Mouse (Mus musculus): Measurements from ENCODE around the gene Appl1. TPM values are rescaled to one million over a fixed set of nuclear protein-coding genes. Genes with fewer than 3 reads are reported as not detected.
"Not testable (repeated sequence)": the region's sequence is repeated elsewhere in the genome, so short reads cannot be mapped to it uniquely, and the experiment has no call there.

Appl1 gene
- polyA plus RNA-seq, 1 experiment = 2.9 TPM

DNA sequence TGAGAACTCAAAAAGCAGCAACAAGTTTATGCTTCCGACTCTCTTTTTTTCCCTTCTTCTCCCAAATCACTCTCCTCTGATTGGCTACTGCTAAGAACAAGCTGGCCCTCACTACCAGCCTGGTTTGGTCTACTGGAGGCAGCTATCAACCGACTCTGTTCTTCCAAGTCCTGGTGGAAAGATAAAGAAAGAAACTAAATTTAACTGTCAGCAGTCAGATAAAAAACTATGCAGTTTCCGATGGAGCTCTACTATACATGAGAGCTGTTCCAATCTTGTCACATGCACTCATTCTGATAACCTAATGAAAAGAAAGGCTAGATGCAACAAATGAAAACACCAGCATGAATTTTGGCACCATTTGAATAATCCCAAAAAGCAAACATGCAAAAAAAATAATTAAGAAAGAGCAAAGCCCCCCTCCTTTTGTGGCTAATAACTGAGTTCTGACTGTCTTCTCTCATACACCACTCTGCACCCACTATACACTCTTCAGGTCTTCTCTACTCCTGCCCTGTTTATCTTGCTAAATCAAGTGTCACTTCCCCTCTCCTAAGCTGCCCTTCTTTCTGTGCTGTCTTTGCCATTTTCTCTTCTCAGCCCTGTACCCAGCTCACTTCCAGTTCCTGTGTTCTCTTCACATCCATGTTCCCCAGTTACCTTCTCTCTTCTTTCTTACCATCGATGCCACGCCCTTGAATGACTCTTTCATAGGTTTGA, 47.2 kb downstream of the Appl1 start:
- TF ChIP-seq USF1 (IDR thresholded peaks at IDR 0.05; ENCODE audit: low read depth) = no peak
- TF ChIP-seq CEBPB (IDR thresholded peaks at IDR 0.05; ENCODE audit: low read depth) = no peak
- peaks cover 22% of the 10 kb centered on the region for H3K36me3 ChIP-seq (ENCODE audit: control insufficient read depth, insufficient read depth)
- no peaks in the 10 kb centered on the region for H3K27me3 ChIP-seq (ENCODE audit: control insufficient read depth, insufficient read depth, insufficient read length)
- no peak overlapping the region for H3K4me3 ChIP-seq (ENCODE audit: insufficient read depth, poor library complexity, severe bottlenecking)
- H3K79me3 ChIP-seq (ENCODE audit: low read depth) = no peaks in the 10 kb centered on the region
- no peaks in the 10 kb centered on the region for H3K79me2 ChIP-seq (ENCODE audit: control insufficient read depth, insufficient read depth)
- H3ac ChIP-seq (ENCODE audit: control insufficient read depth, insufficient read length, low read depth) = no peak overlapping the region

GRCm38 (mm10) chr14:26919310-26919709, 51.7 kb downstream of the Appl1 start:
- Histone ChIP-seq H3ac (ENCODE audit: control insufficient read depth, insufficient read length, low read depth) (no peak overlapping the region), H3K79me3 (ENCODE audit: low read depth) (no peaks in the 10 kb centered on the region), H3K27me3 (ENCODE audit: control insufficient read depth, insufficient read depth, insufficient read length) (no peaks in the 10 kb centered on the region), H3K4me3 (ENCODE audit: insufficient read depth, poor library complexity, severe bottlenecking) (no peak overlapping the region), H3K36me3 (ENCODE audit: control insufficient read depth, insufficient read depth) (peaks cover 7% of the 10 kb centered on the region), H3K79me2 (ENCODE audit: control insufficient read depth, insufficient read depth) (no peaks in the 10 kb centered on the region)
- TF ChIP-seq MYOD1 (IDR thresholded peaks at IDR 0.05; ENCODE audit: control insufficient read depth, insufficient read length, low read depth) = no peak

- H3K79me2 ChIP-seq (ENCODE audit: control insufficient read depth, insufficient read depth) = no peaks in the 10 kb centered on the region
- no peak for TF ChIP-seq MAX (IDR thresholded peaks at IDR 0.05)
- TF ChIP-seq FOSL1 (IDR thresholded peaks at IDR 0.05; ENCODE audit: insufficient read depth, low read length, poor library complexity, severe bottlenecking) = no peak
- TF ChIP-seq MYOD1 (IDR thresholded peaks at IDR 0.05; ENCODE audit: control insufficient read depth, insufficient read length, low read depth) = no peak
- TF ChIP-seq MYOG (IDR thresholded peaks at IDR 0.05; ENCODE audit: control insufficient read depth, extremely low read depth, insufficient read length) = no peak
- TF ChIP-seq CEBPB (IDR thresholded peaks at IDR 0.05; ENCODE audit: low read depth) = no peak
- no peak for TF ChIP-seq USF1 (IDR thresholded peaks at IDR 0.05; ENCODE audit: low read depth)
- no peak for TF ChIP-seq CTCF (IDR thresholded peaks at IDR 0.05; ENCODE audit: control insufficient read depth, insufficient read depth, insufficient read length)
Observed at GRCm38 (mm10) chr14:26913681-26914268, 57.3 kb downstream of the Appl1 start.

DNA sequence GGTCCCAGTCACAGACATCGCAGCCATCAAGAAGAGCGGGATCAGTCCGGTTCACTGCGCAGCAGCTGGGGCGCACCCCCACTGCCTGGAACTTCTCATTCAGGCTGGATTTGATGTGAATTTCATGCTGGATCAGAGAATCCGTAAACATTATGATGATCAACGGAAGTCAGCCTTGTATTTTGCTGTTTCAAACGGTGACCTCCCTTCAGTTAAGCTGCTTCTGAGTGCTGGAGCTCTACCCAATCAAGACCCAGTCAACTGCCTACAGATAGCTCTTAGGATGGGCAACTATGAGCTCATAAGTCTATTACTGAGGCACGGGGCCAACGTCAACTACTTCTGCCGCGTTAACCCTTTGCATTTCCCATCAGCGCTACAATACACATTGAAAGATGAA, 59.2 kb downstream of the Appl1 start:
- Histone ChIP-seq H3K79me3 (ENCODE audit: low read depth) (no peaks in the 10 kb centered on the region), H3K27me3 (ENCODE audit: control insufficient read depth, insufficient read depth, insufficient read length) (no peaks in the 10 kb centered on the region), H3ac (ENCODE audit: control insufficient read depth, insufficient read length, low read depth) (no peak overlapping the region), H3K36me3 (ENCODE audit: control insufficient read depth, insufficient read depth) (no peaks in the 10 kb centered on the region), H3K4me3 (ENCODE audit: insufficient read depth, poor library complexity, severe bottlenecking) (no peak overlapping the region), H3K79me2 (ENCODE audit: control insufficient read depth, insufficient read depth) (no peaks in the 10 kb centered on the region)
- TF ChIP-seq MAX (IDR thresholded peaks at IDR 0.05) (no peak), USF1 (IDR thresholded peaks at IDR 0.05; ENCODE audit: low read depth) (no peak), MYOG (IDR thresholded peaks at IDR 0.05; ENCODE audit: control insufficient read depth, extremely low read depth, insufficient read length) (no peak), MYOD1 (IDR thresholded peaks at IDR 0.05; ENCODE audit: control insufficient read depth, insufficient read length, low read depth) (no peak), CTCF (IDR thresholded peaks at IDR 0.05; ENCODE audit: control insufficient read depth, insufficient read depth, insufficient read length) (no peak), FOSL1 (IDR thresholded peaks at IDR 0.05; ENCODE audit: insufficient read depth, low read length, poor library complexity, severe bottlenecking) (no peak), CEBPB (IDR thresholded peaks at IDR 0.05; ENCODE audit: low read depth) (no peak)

More at GRCm38 (mm10) chr14:26913681-26914268, 57.3 kb downstream of the Appl1 start:
- no peak overlapping the region for H3ac ChIP-seq (ENCODE audit: control insufficient read depth, insufficient read length, low read depth)
- H3K27me3 ChIP-seq (ENCODE audit: control insufficient read depth, insufficient read depth, insufficient read length) = no peaks in the 10 kb centered on the region
- no peaks in the 10 kb centered on the region for H3K36me3 ChIP-seq (ENCODE audit: control insufficient read depth, insufficient read depth)
- no peak overlapping the region for H3K4me3 ChIP-seq (ENCODE audit: insufficient read depth, poor library complexity, severe bottlenecking)
- no peaks in the 10 kb centered on the region for H3K79me3 ChIP-seq (ENCODE audit: low read depth)

DNA sequence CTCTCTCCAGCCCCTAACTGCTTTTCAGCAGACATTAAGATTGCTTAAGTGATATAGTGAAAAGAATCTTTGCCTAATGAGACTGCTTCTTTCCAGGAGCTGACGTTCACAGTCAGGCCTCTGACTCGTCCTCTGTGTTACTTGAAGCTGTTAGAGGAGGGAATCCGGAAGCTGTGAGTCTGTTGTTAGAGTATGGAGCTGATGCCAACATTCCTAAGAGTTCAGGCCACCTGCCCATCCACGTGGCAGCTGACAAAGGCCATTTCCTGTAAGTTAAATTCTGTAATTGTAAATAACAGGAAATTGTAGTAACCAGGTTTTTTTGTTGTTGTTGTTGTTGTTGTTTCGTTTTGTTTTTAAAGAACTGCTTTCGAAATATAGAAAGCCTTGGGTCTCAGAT, 59.8 kb downstream of the Appl1 start:
- Histone ChIP-seq H3K36me3 (ENCODE audit: control insufficient read depth, insufficient read depth) (no peaks in the 10 kb centered on the region), H3K27me3 (ENCODE audit: control insufficient read depth, insufficient read depth, insufficient read length) (no peaks in the 10 kb centered on the region), H3ac (ENCODE audit: control insufficient read depth, insufficient read length, low read depth) (no peak overlapping the region), H3K79me3 (ENCODE audit: low read depth) (no peaks in the 10 kb centered on the region), H3K4me3 (ENCODE audit: insufficient read depth, poor library complexity, severe bottlenecking) (no peak overlapping the region), H3K79me2 (ENCODE audit: control insufficient read depth, insufficient read depth) (no peaks in the 10 kb centered on the region)
- TF ChIP-seq CTCF (IDR thresholded peaks at IDR 0.05; ENCODE audit: control insufficient read depth, insufficient read depth, insufficient read length) (no peak), CEBPB (IDR thresholded peaks at IDR 0.05; ENCODE audit: low read depth) (no peak), MAX (IDR thresholded peaks at IDR 0.05) (no peak), FOSL1 (IDR thresholded peaks at IDR 0.05; ENCODE audit: insufficient read depth, low read length, poor library complexity, severe bottlenecking) (no peak), USF1 (IDR thresholded peaks at IDR 0.05; ENCODE audit: low read depth) (no peak), MYOD1 (IDR thresholded peaks at IDR 0.05; ENCODE audit: control insufficient read depth, insufficient read length, low read depth) (no peak), MYOG (IDR thresholded peaks at IDR 0.05; ENCODE audit: control insufficient read depth, extremely low read depth, insufficient read length) (no peak)

DNA sequence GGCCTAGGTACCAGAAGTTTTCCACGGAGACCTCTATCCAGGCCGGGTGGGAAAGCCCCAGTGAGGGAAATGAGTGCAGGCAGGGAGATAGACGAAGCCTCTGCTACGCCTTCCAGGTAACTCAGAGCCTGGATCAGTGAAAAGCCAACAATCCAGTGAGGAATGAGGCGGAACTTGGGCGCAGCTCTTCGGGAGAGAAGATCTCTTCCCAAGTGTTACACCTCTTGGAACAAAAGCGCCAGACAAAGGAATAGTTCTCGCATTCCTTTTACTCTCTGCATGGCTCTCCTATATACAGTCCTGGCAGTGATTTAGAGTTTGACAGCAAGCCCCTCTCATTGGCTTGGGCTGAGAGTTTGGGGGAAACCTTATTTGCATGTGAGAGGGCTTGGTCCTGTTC, 60.6 kb downstream of the Appl1 start:
- H3ac ChIP-seq (ENCODE audit: control insufficient read depth, insufficient read length, low read depth); H3K79me2 ChIP-seq (ENCODE audit: control insufficient read depth, insufficient read depth); H3K27me3 ChIP-seq (ENCODE audit: control insufficient read depth, insufficient read depth, insufficient read length); H3K4me3 ChIP-seq (ENCODE audit: insufficient read depth, poor library complexity, severe bottlenecking); H3K79me3 ChIP-seq (ENCODE audit: low read depth); H3K36me3 ChIP-seq (ENCODE audit: control insufficient read depth, insufficient read depth): not testable (repeated sequence)

All from C2C12 (cell line).